Mouse (Mus musculus) layer of hippocampus, adult 2 months (tissue): Measurements from ENCODE around the gene Bnip2. TPM values are rescaled to one million over a fixed set of nuclear protein-coding genes. Genes with fewer than 3 reads are reported as not detected.
"Not testable (repeated sequence)": the region's sequence is repeated elsewhere in the genome, so short reads cannot be mapped to it uniquely, and the experiment has no call there.

ENCODE experiments used
- DNase-seq, 2 experiments: peaks; one replicate each; pipeline ENCODE4 v3.0.0; 2022; ENCODE audit warnings: low spot score in 2 of 2
- H3K27ac ChIP-seq: fragments of 200-600 bp; 2 replicates; pipeline ENCODE4 v1.8.1; 2022
- H3K4me3 ChIP-seq: fragments of 200-600 bp; 2 replicates; pipeline ENCODE4 v1.8.1; 2022; ENCODE audit warnings: mild to moderate bottlenecking
- CTCF ChIP-seq: fragments of 200-600 bp; conservative IDR thresholded peaks from 2 replicates; pipeline ENCODE4 v1.8.1; 2022; ENCODE audit warnings: antibody characterized with exemption, mild to moderate bottlenecking, moderate library complexity
- total RNA-seq, 2 experiments: library from RNA; stranded (reverse); gene quantifications; 2 replicates each; pipeline ENCODE4 v1.2.3; 2021

Gene Bnip2
- total RNA-seq, 2 experiments from 2014 or later = 36.1 to 41.4 TPM

- no peak for TF ChIP-seq CTCF
- no peak overlapping the region for H3K27ac ChIP-seq
- no peak for DNase-seq
- no peak overlapping the region for H3K4me3 ChIP-seq
Measured at GRCm38 (mm10) chr9:70015632-70016031, 26.4 kb downstream of the Bnip2 start.

- DNase-seq = no peak
- no peak overlapping the region for H3K27ac ChIP-seq
- TF ChIP-seq CTCF = peak; percentile 86
- no peak overlapping the region for H3K4me3 ChIP-seq
Measured at GRCm38 (mm10) chr9:70018879-70019278, 29.6 kb downstream of the Bnip2 start.

GRCm38 (mm10) chr9:70021610-70022009, 32.3 kb downstream of the Bnip2 start:
- TF ChIP-seq CTCF = no peak
- no peak overlapping the region for H3K4me3 ChIP-seq
- H3K27ac ChIP-seq = no peak overlapping the region
- no peak for DNase-seq

GRCm38 (mm10) chr9:70022083-70022482, 32.8 kb downstream of the Bnip2 start:
- TF ChIP-seq CTCF = no peak
- Histone ChIP-seq H3K4me3 (no peak overlapping the region), H3K27ac (no peak overlapping the region)
- DNase-seq = no peak

GRCm38 (mm10) chr9:70023615-70024014, 34.3 kb downstream of the Bnip2 start:
- H3K27ac ChIP-seq, H3K4me3 ChIP-seq, DNase-seq: not testable (repeated sequence)

GRCm38 (mm10) chr9:70024648-70025047, 35.4 kb downstream of the Bnip2 start:
- no peak overlapping the region for H3K4me3 ChIP-seq
- DNase-seq = no peak
- H3K27ac ChIP-seq = no peak overlapping the region
- TF ChIP-seq CTCF = no peak

- H3K27ac ChIP-seq = no peak overlapping the region
- H3K4me3 ChIP-seq = no peak overlapping the region
- no peak for TF ChIP-seq CTCF
- no peak for DNase-seq
Measured at GRCm38 (mm10) chr9:70025365-70026012, 36.2 kb downstream of the Bnip2 start.

GRCm38 (mm10) chr9:70032167-70032566, 42.9 kb downstream of the Bnip2 start:
- H3K4me3 ChIP-seq = no peak overlapping the region
- no peak overlapping the region for H3K27ac ChIP-seq
- DNase-seq = no peak
- no peak for TF ChIP-seq CTCF

GRCm38 (mm10) chr9:70033056-70033455, 43.8 kb downstream of the Bnip2 start:
- no peak for DNase-seq
- H3K27ac ChIP-seq = no peak overlapping the region
- no peak for TF ChIP-seq CTCF
- H3K4me3 ChIP-seq = no peak overlapping the region

- H3K27ac ChIP-seq = no peak overlapping the region
- TF ChIP-seq CTCF = no peak
- DNase-seq = no peak
- H3K4me3 ChIP-seq = no peak overlapping the region
Measured at GRCm38 (mm10) chr9:70034702-70035101, 45.4 kb downstream of the Bnip2 start.

GRCm38 (mm10) chr9:70036646-70037045, 47.4 kb downstream of the Bnip2 start:
- no peak for DNase-seq
- no peak overlapping the region for H3K27ac ChIP-seq
- no peak for TF ChIP-seq CTCF

GRCm38 (mm10) chr9:70037988-70038387, 48.7 kb downstream of the Bnip2 start, which contains the start of gene Gcnt3:
Gcnt3 (minus strand) TSS chr9:70038088.
- Histone ChIP-seq H3K4me3 (no peak within 1 kb of the TSS), H3K27ac (no peak within 1 kb of the TSS)
- no peak for TF ChIP-seq CTCF
- DNase-seq = no peak

More at GRCm38 (mm10) chr9:70036646-70037045, 47.4 kb downstream of the Bnip2 start:
- H3K4me3 ChIP-seq = no peak overlapping the region

GRCm38 (mm10) chr9:70039597-70040385, 50.5 kb downstream of the Bnip2 start:
- no peak for DNase-seq
- no peak for TF ChIP-seq CTCF
- H3K4me3 ChIP-seq = no peak overlapping the region
- no peak overlapping the region for H3K27ac ChIP-seq

GRCm38 (mm10) chr9:70040570-70040969, 51.3 kb downstream of the Bnip2 start:
- no peak for DNase-seq
- Histone ChIP-seq H3K4me3 (no peak overlapping the region), H3K27ac (no peak overlapping the region)
- no peak for TF ChIP-seq CTCF
